Mouse (Mus musculus) intestine, embryonic 16.5 days (tissue): ENCODE results near the gene Ptbp3. TPM values are rescaled to one million over a fixed set of nuclear protein-coding genes. Genes with fewer than 3 reads are reported as not detected.

Experiments used
- ATAC-seq: fragments of 200-750 bp; cut with Nextera tagmentation; 2 replicates; pipeline ENCODE4 v1.8.0; 2017; ENCODE audit warnings: moderate TSS enrichment, moderate library complexity
- H3K27ac ChIP-seq: fragments of 300-500 bp; sonication (generic); 2 replicates; pipeline ENCODE4 v1.5.1; 2014; ENCODE audit warnings: mild to moderate bottlenecking, low read length
- H3K27me3 ChIP-seq: fragments of 300-500 bp; sonication (generic); replicated peaks from 2 replicates; pipeline ENCODE4 v1.6.1; 2014; ENCODE audit warnings: low read length, control low read depth, mixed read lengths; ENCODE audit not compliant: control insufficient read depth, insufficient read depth
- H3K36me3 ChIP-seq: fragments of 300-500 bp; sonication (generic); 2 replicates; pipeline ENCODE4 v1.6.1; 2014; ENCODE audit warnings: low read length, control low read depth; ENCODE audit not compliant: control insufficient read depth, insufficient read depth
- H3K4me1 ChIP-seq: fragments of 300-500 bp; sonication (generic); 2 replicates; pipeline ENCODE4 v1.6.1; 2014; ENCODE audit warnings: low read length, control low read depth, mixed read lengths; ENCODE audit not compliant: control insufficient read depth, insufficient read depth
- H3K4me2 ChIP-seq: fragments of 300-500 bp; sonication (generic); 2 replicates; pipeline ENCODE4 v1.6.1; 2014; ENCODE audit warnings: low read depth, low read length, control low read depth
- H3K4me3 ChIP-seq: fragments of 300-500 bp; sonication (generic); 2 replicates; pipeline ENCODE4 v1.5.1; 2014; ENCODE audit warnings: mild to moderate bottlenecking, low read length
- H3K9ac ChIP-seq: fragments of 300-500 bp; sonication (generic); 2 replicates; pipeline ENCODE4 v1.6.1; 2014; ENCODE audit warnings: low read depth, low read length
- H3K9me3 ChIP-seq: fragments of 300-500 bp; sonication (generic); 2 replicates; pipeline ENCODE4 v1.6.1; 2016; ENCODE audit warnings: low read length, control low read depth; ENCODE audit not compliant: control insufficient read depth
- WGBS: fragments of 180-500 bp; shearing (Covaris S2); extraction: QIAGEN DNeasy Blood & Tissue Kit; methylation state at CpG from one replicate; pipeline ENCODE4 v1.1.7; 2014; 5-methylcytosine and 5-hydroxymethylcytosine counted together
- polyA plus RNA-seq: library from polyadenylated mRNA; unstranded; fragments of >200 nt; fragmentation: Nextera tagmentation; extraction: Ambion mirVana; gene quantifications from 2 replicates; pipeline ENCODE4 v1.2.1, GENCODE M21; 2015

The Ptbp3 gene
- polyA plus RNA-seq, 1 experiment from 2014 or later, result 56.5 TPM

- no peak overlapping the region for H3K9ac ChIP-seq
- no peak overlapping the region for H3K27ac ChIP-seq
- H3K4me1 ChIP-seq, result peaks cover 17% of the 10 kb centered on the region
- WGBS, result 78% methylated on average over 2 of the region's 2 CpGs
- H3K27me3 ChIP-seq, result no peaks in the 10 kb centered on the region
- ATAC-seq, result no peak
- no peak overlapping the region for H3K4me2 ChIP-seq
- no peaks in the 10 kb centered on the region for H3K36me3 ChIP-seq
- no peak overlapping the region for H3K4me3 ChIP-seq
- H3K9me3 ChIP-seq, result no peaks in the 10 kb centered on the region
These were observed 83.7 kb downstream of the Ptbp3 start for GRCm38 (mm10) chr4:59465449-59465848.

GRCm38 (mm10) chr4:59464661-59465060 is 84.5 kb downstream of the Ptbp3 start:
- Histone ChIP-seq H3K9me3 (no peaks in the 10 kb centered on the region), H3K36me3 (no peaks in the 10 kb centered on the region), H3K27ac (no peak overlapping the region), H3K4me1 (peaks cover 20% of the 10 kb centered on the region), H3K4me3 (no peak overlapping the region), H3K4me2 (no peak overlapping the region), H3K27me3 (no peaks in the 10 kb centered on the region), H3K9ac (no peak overlapping the region)
- 83% methylated on average over 6 of the region's 6 CpGs for WGBS
- no peak for ATAC-seq

GRCm38 (mm10) chr4:59462494-59462893 is 86.7 kb downstream of the Ptbp3 start:
- no peak overlapping the region for H3K4me2 ChIP-seq
- no peak for ATAC-seq
- peak overlapping the region; percentile 81; the same call in 1 of the 2 replicates for H3K27ac ChIP-seq
- no peaks in the 10 kb centered on the region for H3K36me3 ChIP-seq
- 61% methylated on average over 6 of the region's 6 CpGs for whole genome bisulfite sequencing
- no peak overlapping the region for H3K4me3 ChIP-seq
- H3K27me3 ChIP-seq, result no peaks in the 10 kb centered on the region
- H3K9ac ChIP-seq, result no peak overlapping the region
- no peaks in the 10 kb centered on the region for H3K9me3 ChIP-seq
- peaks cover 27% of the 10 kb centered on the region for H3K4me1 ChIP-seq

GRCm38 (mm10) chr4:59461116-59461727 is 87.9 kb downstream of the Ptbp3 start:
- Histone ChIP-seq H3K4me2 (0 out of 2 replicates have a peak overlapping the region, but pooled peaks have one; percentile 23), H3K4me3 (no peak overlapping the region), H3K9ac (no peak overlapping the region), H3K36me3 (no peaks in the 10 kb centered on the region), H3K9me3 (no peaks in the 10 kb centered on the region), H3K4me1 (peaks cover 27% of the 10 kb centered on the region), H3K27ac (peak overlapping the region; percentile 81), H3K27me3 (no peaks in the 10 kb centered on the region)
- WGBS, result 57% methylated on average over 11 of the region's 11 CpGs
- peak; percentile 88 for ATAC-seq

GRCm38 (mm10) chr4:59459216-59459955 is 89.8 kb downstream of the Ptbp3 start:
- Histone ChIP-seq H3K4me1 (peaks cover 27% of the 10 kb centered on the region), H3K4me2 (no peak overlapping the region), H3K9ac (peak overlapping the region; percentile 10; the same call in 1 of the 2 replicates), H3K27ac (no peak overlapping the region), H3K9me3 (no peaks in the 10 kb centered on the region), H3K4me3 (no peak overlapping the region), H3K36me3 (no peaks in the 10 kb centered on the region), H3K27me3 (no peaks in the 10 kb centered on the region)
- WGBS, result 58% methylated on average over 13 of the region's 13 CpGs
- no peak for ATAC-seq

GRCm38 (mm10) chr4:59457941-59458340 is 91.2 kb downstream of the Ptbp3 start:
- 34% methylated on average over 9 of the region's 9 CpGs for WGBS
- no peak overlapping the region for H3K4me2 ChIP-seq
- H3K27ac ChIP-seq, result no peak overlapping the region
- H3K4me1 ChIP-seq, result peaks cover 27% of the 10 kb centered on the region
- no peaks in the 10 kb centered on the region for H3K36me3 ChIP-seq
- no peak overlapping the region for H3K9ac ChIP-seq
- H3K4me3 ChIP-seq, result no peak overlapping the region
- no peak; the same call in 1 of the 2 replicates for ATAC-seq
- H3K27me3 ChIP-seq, result no peaks in the 10 kb centered on the region
- no peaks in the 10 kb centered on the region for H3K9me3 ChIP-seq

- no peak overlapping the region for H3K4me3 ChIP-seq
- no peak overlapping the region for H3K9ac ChIP-seq
- no peaks in the 10 kb centered on the region for H3K36me3 ChIP-seq
- no peak overlapping the region for H3K4me2 ChIP-seq
- no peak for ATAC-seq
- no peak overlapping the region for H3K27ac ChIP-seq
- H3K4me1 ChIP-seq, result peaks cover 23% of the 10 kb centered on the region
- no peaks in the 10 kb centered on the region for H3K27me3 ChIP-seq
- H3K9me3 ChIP-seq, result no peaks in the 10 kb centered on the region
- WGBS, result 91% methylated on average over 5 of the region's 5 CpGs
These were observed 92.1 kb downstream of the Ptbp3 start for GRCm38 (mm10) chr4:59457091-59457490.

GRCm38 (mm10) chr4:59455465-59455864 is 93.7 kb downstream of the Ptbp3 start:
- H3K9me3 ChIP-seq, result no peaks in the 10 kb centered on the region
- H3K36me3 ChIP-seq, result no peaks in the 10 kb centered on the region
- no peak for ATAC-seq
- H3K4me2 ChIP-seq, result no peak overlapping the region
- WGBS, result 59% methylated on average over 2 of the region's 2 CpGs
- no peak overlapping the region for H3K4me3 ChIP-seq
- no peak overlapping the region for H3K27ac ChIP-seq
- no peak overlapping the region for H3K9ac ChIP-seq
- no peaks in the 10 kb centered on the region for H3K27me3 ChIP-seq
- peaks cover 11% of the 10 kb centered on the region for H3K4me1 ChIP-seq

GRCm38 (mm10) chr4:59454046-59454445 is 95.1 kb downstream of the Ptbp3 start:
- Histone ChIP-seq H3K36me3 (no peaks in the 10 kb centered on the region), H3K4me3 (no peak overlapping the region), H3K4me2 (no peak overlapping the region), H3K9ac (no peak overlapping the region), H3K4me1 (peaks cover 4% of the 10 kb centered on the region; the same call in 1 of the 2 replicates), H3K27ac (no peak overlapping the region), H3K9me3 (no peaks in the 10 kb centered on the region), H3K27me3 (no peaks in the 10 kb centered on the region)
- WGBS, result 59% methylated on average over 3 of the region's 3 CpGs
- ATAC-seq, result no peak
